Mouse (Mus musculus) frontal cortex, adult (tissue): ENCODE measurements around the gene Klra1.
"Not testable (repeated sequence)": the region's sequence is repeated elsewhere in the genome, so short reads cannot be mapped to it uniquely, and the experiment has no call there.

Source experiments
- ATAC-seq: cut with Nextera tagmentation; 2 replicates; pipeline ENCODE4 v1.9.2; 2017; ENCODE audit warnings: mild to moderate bottlenecking, moderate library complexity, mixed read lengths; ENCODE audit not compliant: low TSS enrichment

The Klra1 gene

GRCm38 (mm10) chr6:130386750-130387149, at the start of gene Klra1:
Klra1 (minus strand) TSS chr6:130386874.
- ATAC-seq, result no peak

- no peak for ATAC-seq
Measured at GRCm38 (mm10) chr6:130429511-130429910, 42.8 kb upstream of the Klra1 start.

- ATAC-seq, result no peak
Measured at GRCm38 (mm10) chr6:130419158-130419557, 32.5 kb upstream of the Klra1 start.

- peak; percentile 97 for ATAC-seq
Measured at GRCm38 (mm10) chr6:130404882-130405281, 18.2 kb upstream of the Klra1 start.

GRCm38 (mm10) chr6:130385803-130386202, 871 bp downstream of the Klra1 start:
- ATAC-seq, result no peak

- ATAC-seq, result no peak
Measured at GRCm38 (mm10) chr6:130382375-130382774, 4.3 kb downstream of the Klra1 start.

GRCm38 (mm10) chr6:130345381-130345780, 41.3 kb downstream of the Klra1 start:
- ATAC-seq, result not testable (repeated sequence)

GRCm38 (mm10) chr6:130341973-130342372, 44.7 kb downstream of the Klra1 start:
- ATAC-seq, result not testable (repeated sequence)

- no peak for ATAC-seq
Measured at GRCm38 (mm10) chr6:130337411-130337810, 49.3 kb downstream of the Klra1 start, which contains the start of gene Klra3. Klra3 (minus strand) TSS chr6:130337574.
